Mouse (Mus musculus): ENCODE measurements around the gene Bnipl. TPM values are rescaled to one million over a fixed set of nuclear protein-coding genes. Genes with fewer than 3 reads are reported as not detected.

Gene Bnipl
- total RNA-seq, 2 experiments from 2014 or later: not detected

DNA sequence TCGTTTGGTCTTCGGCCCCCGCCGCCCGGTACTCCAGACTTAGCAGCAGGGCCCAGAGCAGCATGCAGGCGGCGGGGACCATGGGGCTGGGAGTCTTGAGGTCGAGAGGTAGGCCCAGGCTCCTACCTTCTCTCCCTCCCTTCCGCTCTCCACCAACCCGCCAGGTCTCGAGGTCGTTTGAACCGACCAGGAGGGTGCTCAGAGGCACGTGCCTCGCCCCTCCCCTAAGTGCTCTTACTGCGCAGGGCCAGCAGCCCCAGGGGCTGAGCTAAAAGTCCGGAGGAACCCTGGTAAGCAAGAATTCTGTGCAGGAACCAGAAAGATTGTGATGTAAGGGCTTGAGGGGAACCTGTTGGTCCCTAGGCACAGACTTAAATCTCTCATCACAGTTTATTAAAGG, 10.1 kb downstream of the Bnipl start:
- peak; percentile 24; the same call in 1 of the 2 replicates for ATAC-seq (ENCODE audit: poor library complexity, severe bottlenecking)

GRCm38 (mm10) chr3:95239971-95240370, 11.0 kb downstream of the Bnipl start:
- ATAC-seq (ENCODE audit: poor library complexity, severe bottlenecking): no peak

GRCm38 (mm10) chr3:95239022-95239421, 12.0 kb downstream of the Bnipl start:
- ATAC-seq (ENCODE audit: poor library complexity, severe bottlenecking): no peak

DNA sequence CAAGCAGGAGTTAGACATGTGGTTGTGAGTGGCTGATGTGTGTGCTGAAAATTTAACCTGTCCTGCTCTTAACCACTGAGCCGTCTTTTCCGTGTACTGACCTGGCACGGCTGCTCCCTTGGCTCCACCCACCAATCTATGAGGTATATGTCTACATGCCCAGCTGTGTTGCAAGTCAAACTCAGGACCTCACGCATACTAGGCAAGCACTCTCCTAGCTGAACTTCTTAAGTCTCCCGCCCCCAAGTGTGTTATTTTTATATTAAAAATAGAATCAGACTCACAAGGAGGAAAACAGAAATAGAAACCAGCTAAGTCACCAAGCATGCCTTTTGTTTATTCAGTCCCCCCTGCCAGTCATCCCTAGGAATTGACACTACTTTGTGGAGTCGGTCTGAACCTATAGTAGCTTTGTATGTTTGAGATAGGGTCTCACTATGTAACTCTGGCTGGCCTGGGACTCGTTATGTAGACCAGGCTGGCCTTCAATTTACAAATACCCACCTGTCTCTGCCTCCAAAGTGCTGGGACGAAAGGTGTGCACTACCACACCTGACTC, 13.4 kb downstream of the Bnipl start:
- no peak for ATAC-seq (ENCODE audit: poor library complexity, severe bottlenecking)

DNA sequence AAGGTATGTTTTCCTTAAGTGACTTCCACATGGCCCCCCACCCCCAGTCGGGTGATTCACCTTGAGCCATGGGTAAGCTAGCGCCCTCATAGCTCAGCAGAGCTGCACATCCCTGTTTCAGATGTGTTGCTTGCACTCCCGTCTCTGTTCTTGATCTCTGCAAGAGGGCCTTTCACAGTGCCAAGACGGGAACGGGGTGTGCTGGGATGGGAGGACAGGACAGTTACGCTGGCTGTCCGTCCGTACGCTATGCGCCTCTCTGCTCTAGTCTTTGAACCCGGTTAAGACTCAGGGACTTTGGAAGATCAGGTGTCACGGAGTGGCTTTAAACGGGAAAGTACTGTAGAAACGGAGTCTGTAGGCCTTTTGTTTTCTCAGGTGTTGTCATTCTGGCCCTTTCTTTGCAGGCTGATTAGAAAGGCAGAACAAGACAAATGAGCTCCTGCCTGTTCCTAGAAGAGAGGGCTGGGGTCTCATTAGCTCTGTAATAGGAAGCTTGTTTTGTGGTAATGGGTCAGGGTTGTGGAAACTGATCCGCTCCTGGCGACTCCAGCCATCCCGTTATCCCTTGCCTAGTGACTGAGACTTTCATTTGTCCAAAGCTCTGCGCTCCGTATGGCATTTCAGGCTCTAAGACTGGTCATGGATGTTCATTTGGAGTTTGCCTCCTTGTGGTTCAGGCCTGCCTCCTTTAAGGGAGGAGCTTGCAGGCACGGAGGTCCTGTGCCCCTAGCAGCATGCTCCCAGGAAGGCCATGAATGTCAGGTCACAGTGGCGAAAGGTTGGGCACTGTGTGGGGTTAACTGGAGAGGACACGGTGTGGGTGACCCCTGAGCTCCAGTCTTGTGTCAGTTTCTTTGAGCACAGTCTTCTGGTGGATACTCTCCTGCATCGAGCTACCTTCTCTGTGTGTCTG, 15.3 kb downstream of the Bnipl start:
- ATAC-seq (ENCODE audit: poor library complexity, severe bottlenecking): no peak

DNA sequence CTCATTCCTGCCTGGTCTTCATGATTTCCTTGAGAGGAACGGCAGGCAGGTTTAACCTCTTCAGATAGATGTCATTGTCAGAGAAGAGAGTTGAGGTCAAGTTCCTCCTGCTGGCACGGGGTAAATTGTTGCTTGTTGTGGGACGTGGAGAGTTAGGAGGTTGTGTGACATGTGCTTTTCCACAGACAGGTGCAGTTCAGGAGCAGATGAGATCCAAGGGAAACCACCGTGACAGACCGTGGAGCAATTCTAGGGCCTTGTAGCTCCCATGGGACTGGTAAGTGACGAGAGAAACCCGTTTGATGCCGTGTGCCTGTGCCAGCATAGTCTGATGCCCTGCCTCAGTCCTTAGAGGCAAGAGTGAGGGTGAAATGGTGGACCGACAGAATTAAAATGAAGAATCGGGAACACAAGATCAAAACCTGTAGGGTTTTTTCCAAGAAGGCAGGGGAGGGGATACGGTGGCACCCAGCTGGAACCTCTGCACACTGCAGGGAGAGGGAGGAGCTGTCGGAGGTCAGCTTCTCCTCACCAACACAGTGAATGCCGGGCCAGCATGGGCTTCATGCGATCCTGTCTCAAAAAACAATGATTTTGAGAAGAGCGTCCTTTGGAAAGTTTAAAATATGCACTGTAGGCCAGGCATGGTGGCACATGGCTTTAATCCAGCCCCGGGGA, 17.6 kb downstream of the Bnipl start:
- no peak for ATAC-seq (ENCODE audit: poor library complexity, severe bottlenecking)

DNA sequence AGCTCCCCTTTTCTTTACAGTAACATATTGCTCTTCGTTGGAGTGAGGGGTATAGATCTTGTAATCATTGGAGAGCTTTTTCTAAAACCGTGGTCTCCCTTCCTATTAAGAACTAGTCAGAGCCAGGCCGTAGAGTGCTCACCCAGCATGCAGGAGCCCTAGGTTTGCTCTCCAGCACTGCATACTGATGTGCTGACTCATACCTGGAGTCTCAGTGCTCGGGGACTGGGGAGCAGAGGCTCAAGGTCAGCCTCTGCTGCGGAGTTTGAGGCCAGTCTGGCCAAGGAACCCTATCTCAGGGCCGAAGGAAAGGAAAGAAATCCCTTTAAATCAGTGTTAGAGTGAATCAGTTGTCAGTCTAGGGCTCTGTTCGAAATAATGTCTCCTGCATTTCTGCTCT, 18.2 kb downstream of the Bnipl start:
- ATAC-seq (ENCODE audit: poor library complexity, severe bottlenecking): no peak

DNA sequence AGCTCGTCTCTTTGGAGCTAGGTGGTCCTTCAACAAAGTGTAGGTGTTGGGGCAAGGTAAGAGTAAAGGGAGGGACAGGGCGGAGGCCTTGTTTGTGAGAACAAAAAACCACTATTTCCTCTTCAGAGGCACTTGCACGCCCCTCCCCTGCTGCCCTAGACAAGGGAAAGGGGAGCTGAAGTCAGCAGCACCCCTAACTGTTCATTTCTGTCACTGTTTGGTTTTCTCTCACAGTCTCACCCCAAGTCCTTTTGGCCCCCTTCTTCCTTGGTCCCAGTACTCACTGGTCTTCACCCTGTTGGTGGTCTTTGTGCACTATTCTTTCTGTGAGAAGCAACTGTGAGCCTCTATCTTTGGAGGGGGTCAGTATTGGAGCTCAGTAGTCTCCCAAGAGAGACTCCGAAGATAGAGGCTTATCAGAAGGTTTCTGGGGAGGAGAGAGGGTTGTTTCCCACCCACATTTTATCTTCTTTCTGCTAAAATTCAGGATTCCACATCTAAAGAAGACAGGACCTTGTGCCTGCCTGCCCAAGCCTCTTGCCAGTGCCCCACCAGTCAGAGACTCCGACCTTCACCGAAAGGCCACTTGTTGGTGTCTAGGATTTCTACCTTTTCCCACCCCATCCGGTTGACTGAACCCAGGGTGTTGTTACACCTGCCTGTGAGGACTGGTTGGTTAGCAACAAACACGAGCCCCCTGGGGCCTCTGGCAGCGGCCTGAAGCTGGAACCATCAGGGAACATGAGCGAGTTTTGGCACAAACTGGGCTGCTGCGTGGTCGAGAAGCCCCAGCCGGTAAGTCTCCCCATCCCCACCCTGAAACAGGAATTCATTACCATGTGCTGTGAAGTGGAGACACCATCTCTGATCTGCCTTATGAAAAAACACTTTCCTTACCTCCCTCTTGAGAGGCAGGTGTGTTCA, 19.4 kb downstream of the Bnipl start, which contains the start of gene Mllt11:
TSS of gene Mllt11 (minus strand) at position 874 of the 924 bp plus-strand sequence.
- ATAC-seq (ENCODE audit: poor library complexity, severe bottlenecking): 0 out of 2 replicates have a peak, but pooled peaks have one; percentile 13

GRCm38 (mm10) chr3:95230495-95231297, 20.3 kb downstream of the Bnipl start:
- ATAC-seq (ENCODE audit: poor library complexity, severe bottlenecking): no peak

GRCm38 (mm10) chr3:95229781-95230494, 21.1 kb downstream of the Bnipl start:
- peak; percentile 45 for ATAC-seq (ENCODE audit: poor library complexity, severe bottlenecking)

DNA sequence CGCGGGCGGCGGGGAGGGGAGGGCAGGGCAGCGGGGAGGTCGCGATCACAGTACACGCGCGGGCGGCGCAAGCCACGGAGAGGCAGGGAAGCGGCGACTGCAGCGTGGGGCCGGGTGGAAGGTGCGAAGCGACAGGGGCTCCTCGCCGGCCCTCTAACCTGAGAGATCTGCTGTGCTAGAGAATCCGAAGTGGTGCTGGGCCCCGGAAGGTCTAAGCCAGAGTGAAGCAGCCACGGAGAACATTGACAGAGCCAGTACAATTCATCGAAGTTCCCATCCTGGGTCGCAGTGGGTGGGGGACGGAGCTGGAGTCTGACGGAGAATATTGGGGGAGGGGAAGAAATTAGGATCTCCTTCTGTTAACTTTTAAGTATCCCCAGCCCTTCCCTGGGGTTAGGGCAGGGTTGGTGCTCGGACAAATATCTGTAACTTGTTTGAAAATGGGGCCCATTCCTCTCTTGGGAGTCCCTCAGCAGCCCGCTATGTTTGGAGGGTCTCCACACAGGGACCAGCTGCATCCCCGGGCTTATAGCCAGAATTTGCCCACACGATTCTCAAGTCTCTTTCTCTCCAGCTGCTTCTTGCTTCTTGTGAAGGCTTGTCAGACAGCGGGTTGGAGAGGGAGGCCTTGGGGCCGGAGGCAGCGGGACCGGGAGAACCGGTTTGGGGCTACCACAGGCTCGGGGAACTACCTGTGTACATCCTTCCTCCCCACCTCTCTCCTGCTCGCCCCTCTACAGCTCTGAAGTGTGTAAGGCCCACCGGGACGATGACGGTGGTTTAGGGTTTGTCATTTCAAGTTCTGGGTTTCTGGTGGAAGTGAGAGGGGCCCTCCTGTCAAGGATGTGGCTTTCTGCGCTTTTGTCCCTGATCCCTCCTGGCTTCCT, 21.9 kb downstream of the Bnipl start:
- ATAC-seq (ENCODE audit: poor library complexity, severe bottlenecking): no peak; the same call in 1 of the 2 replicates

- peak; percentile 81 for ATAC-seq (ENCODE audit: poor library complexity, severe bottlenecking)
These were observed 22.7 kb downstream of the Bnipl start, which contains the start of gene Cdc42se1 for GRCm38 (mm10) chr3:95228148-95228893. Gene Cdc42se1, plus strand, starts transcription at chr3:95228732.

GRCm38 (mm10) chr3:95227214-95227613, 23.8 kb downstream of the Bnipl start:
- no peak for ATAC-seq (ENCODE audit: poor library complexity, severe bottlenecking)

GRCm38 (mm10) chr3:95224295-95224694, 26.7 kb downstream of the Bnipl start:
- no peak for ATAC-seq (ENCODE audit: poor library complexity, severe bottlenecking)

DNA sequence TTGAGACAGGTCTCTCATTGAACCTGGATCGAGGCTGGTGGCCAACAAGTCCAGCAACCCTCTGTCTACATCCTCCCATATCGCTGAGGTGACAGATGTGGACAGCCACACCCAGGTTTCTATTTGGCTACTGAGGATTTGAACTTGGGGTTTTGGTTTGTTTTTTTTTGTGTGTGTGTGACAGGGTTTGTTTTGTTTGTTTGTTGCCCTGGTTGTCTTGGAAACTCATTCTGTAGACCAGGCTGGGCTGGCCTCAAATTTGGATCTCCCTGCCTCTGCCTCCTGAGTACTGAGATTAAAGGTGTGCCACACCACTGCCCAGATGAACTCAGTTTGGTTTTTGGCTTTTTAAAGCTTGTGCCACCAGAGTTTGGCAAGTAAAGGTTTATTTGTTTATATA, 28.0 kb downstream of the Bnipl start:
- ATAC-seq (ENCODE audit: poor library complexity, severe bottlenecking): no peak

- no peak for ATAC-seq (ENCODE audit: poor library complexity, severe bottlenecking)
These were observed 32.4 kb downstream of the Bnipl start for GRCm38 (mm10) chr3:95218466-95219137.
